Mouse (Mus musculus): ENCODE measurements around the gene Tes3-ps. TPM values are rescaled to one million over a fixed set of nuclear protein-coding genes. Genes with fewer than 3 reads are reported as not detected.
A peak's percentile ranks its signal among the peaks of the same experiment; 100 is the strongest.

Tes3-ps gene
- polyA plus RNA-seq (2016; fragmentation: Nextera tagmentation; extraction: Ambion mirVana): 0.90 and 1.00 TPM in 2 replicates

- H3K9me3 ChIP-seq: no peaks in the 10 kb centered on the region
- 82% methylated on average over 6 of the region's 6 CpGs for WGBS
- H3K36me3 ChIP-seq: no peaks in the 10 kb centered on the region
- H3K27ac ChIP-seq: no peak within 1 kb of the TSS
- H3K4me3 ChIP-seq: no peak within 1 kb of the TSS
- no peaks in the 10 kb centered on the region for H3K27me3 ChIP-seq (replicated peaks)
- H3K9ac ChIP-seq: no peak within 1 kb of the TSS
- no peak within 1 kb of the TSS for H3K4me2 ChIP-seq (replicated peaks)
- no peak for ATAC-seq (ENCODE audit: low FRiP score, low read depth)
- no peaks in the 10 kb centered on the region for H3K4me1 ChIP-seq
Observed at GRCm38 (mm10) chr13:49492376-49493368, at the start of gene Tes3-ps. TSS of gene Tes3-ps (plus strand) at chr13:49493318.

DNA sequence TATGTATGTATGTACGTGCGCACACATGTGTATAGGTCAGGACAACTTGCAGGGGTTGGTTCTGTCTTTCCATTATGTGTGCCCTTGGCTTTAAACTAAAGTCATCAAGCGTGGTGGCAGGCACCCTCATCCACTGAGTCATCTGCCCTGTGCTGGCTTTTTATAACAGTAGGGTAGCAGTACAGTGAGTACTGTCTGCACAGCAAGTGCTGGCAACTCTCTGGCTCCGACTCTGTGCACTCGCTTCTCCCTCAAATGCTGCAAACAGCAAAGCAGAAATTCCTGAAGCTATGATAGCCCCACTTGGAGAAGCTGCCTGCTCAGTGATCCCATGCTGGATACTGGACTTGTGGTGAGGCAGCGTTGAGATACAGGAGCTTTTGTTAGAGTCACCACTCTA, 48.7 kb upstream of the Tes3-ps start:
- ATAC-seq (ENCODE audit: low FRiP score, low read depth): no peak
- Histone ChIP-seq H3K4me3 (no peak overlapping the region), H3K9me3 (no peaks in the 10 kb centered on the region), H3K27me3 (replicated peaks) (no peaks in the 10 kb centered on the region), H3K9ac (no peak overlapping the region), H3K4me1 (no peaks in the 10 kb centered on the region), H3K36me3 (peaks cover 47% of the 10 kb centered on the region), H3K4me2 (replicated peaks) (no peak overlapping the region), H3K27ac (no peak overlapping the region)
- WGBS: 98% methylated on average over 6 of the region's 6 CpGs

- H3K4me3 ChIP-seq: no peak overlapping the region
- H3K4me1 ChIP-seq: no peaks in the 10 kb centered on the region
- no peak overlapping the region for H3K9ac ChIP-seq
- peaks cover 55% of the 10 kb centered on the region for H3K36me3 ChIP-seq
- WGBS: 55% methylated on average over 5 of the region's 5 CpGs
- H3K9me3 ChIP-seq: no peaks in the 10 kb centered on the region
- 0 out of 2 replicates have a peak, but pooled peaks have one; percentile 65 for ATAC-seq (ENCODE audit: low FRiP score, low read depth)
- H3K27ac ChIP-seq: no peak overlapping the region
- no peak overlapping the region for H3K4me2 ChIP-seq (replicated peaks)
- H3K27me3 ChIP-seq (replicated peaks): no peaks in the 10 kb centered on the region
Observed at GRCm38 (mm10) chr13:49449318-49449749, 43.8 kb upstream of the Tes3-ps start.

DNA sequence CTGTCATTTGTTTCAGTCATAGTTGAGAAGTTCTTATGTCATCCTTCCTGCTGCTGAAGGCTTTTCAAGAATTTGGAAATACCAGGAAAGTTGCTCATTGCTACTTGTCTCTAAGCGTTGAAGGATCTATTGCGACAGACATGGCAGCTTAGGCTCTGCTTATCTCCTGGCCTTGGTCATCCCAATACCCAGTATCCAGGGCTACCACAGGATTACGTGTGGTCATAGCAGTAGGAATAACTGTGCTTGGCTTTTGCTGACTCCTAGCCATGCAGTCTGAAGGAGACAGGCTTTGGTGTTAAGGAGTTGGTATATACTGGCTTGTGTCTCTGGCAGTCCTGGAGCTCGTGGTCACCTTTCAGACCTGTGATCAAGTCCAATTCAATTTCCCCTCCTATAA, 32.8 kb upstream of the Tes3-ps start:
- Histone ChIP-seq H3K4me3 (no peak overlapping the region), H3K9me3 (no peaks in the 10 kb centered on the region), H3K4me2 (replicated peaks) (no peak overlapping the region), H3K4me1 (no peaks in the 10 kb centered on the region), H3K27ac (no peak overlapping the region), H3K36me3 (peaks cover 48% of the 10 kb centered on the region), H3K27me3 (replicated peaks) (no peaks in the 10 kb centered on the region), H3K9ac (no peak overlapping the region)
- 92% methylated on average over 4 of the region's 4 CpGs for WGBS
- ATAC-seq (ENCODE audit: low FRiP score, low read depth): no peak

GRCm38 (mm10) chr13:49460692-49461414, 32.3 kb upstream of the Tes3-ps start:
- Histone ChIP-seq H3K4me3 (no peak overlapping the region), H3K9me3 (no peaks in the 10 kb centered on the region), H3K4me2 (replicated peaks) (no peak overlapping the region), H3K27ac (no peak overlapping the region), H3K9ac (no peak overlapping the region), H3K4me1 (no peaks in the 10 kb centered on the region), H3K27me3 (replicated peaks) (no peaks in the 10 kb centered on the region), H3K36me3 (peaks cover 50% of the 10 kb centered on the region)
- ATAC-seq (ENCODE audit: low FRiP score, low read depth): no peak
- WGBS: 76% methylated on average over 5 of the region's 5 CpGs

DNA sequence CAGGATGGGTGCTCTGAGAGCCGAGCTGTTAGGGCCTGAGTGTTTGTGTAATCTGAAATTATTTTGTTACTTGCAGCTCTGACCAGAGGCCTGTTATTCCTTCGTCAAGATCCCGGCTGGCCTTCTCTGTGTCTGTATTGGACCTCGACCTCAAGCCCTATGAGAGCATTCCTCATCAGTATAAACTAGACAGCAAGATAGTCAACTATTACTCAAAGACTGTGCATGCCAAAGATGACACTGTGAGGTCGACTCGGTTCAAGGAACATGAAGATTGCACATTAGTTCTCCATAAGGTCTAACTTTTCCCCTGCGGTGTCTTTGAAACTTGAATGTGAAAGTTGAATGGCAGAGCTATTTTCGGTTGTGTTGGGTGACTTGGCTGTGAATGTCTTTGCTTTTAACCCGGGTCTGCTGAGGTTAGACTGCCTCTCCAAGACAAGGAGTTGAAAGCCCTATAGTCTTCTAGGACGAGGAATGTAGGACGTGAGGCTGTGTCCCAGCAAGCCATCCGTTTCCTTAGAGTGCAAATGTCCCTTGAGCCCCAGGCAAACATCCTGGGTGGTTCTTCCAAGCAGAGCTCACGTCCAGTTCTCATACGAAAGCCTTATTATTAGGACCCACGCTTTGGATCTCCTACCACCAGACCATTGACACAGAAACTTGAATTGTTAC, 31.5 kb upstream of the Tes3-ps start:
- no peak overlapping the region for H3K27ac ChIP-seq
- H3K36me3 ChIP-seq: peaks cover 50% of the 10 kb centered on the region
- ATAC-seq (ENCODE audit: low FRiP score, low read depth): no peak
- no peak overlapping the region for H3K4me3 ChIP-seq
- no peak overlapping the region for H3K9ac ChIP-seq
- no peaks in the 10 kb centered on the region for H3K4me1 ChIP-seq
- no peaks in the 10 kb centered on the region for H3K27me3 ChIP-seq (replicated peaks)
- H3K9me3 ChIP-seq: no peaks in the 10 kb centered on the region
- no peak overlapping the region for H3K4me2 ChIP-seq (replicated peaks)
- 80% methylated on average over 15 of the region's 15 CpGs for WGBS

DNA sequence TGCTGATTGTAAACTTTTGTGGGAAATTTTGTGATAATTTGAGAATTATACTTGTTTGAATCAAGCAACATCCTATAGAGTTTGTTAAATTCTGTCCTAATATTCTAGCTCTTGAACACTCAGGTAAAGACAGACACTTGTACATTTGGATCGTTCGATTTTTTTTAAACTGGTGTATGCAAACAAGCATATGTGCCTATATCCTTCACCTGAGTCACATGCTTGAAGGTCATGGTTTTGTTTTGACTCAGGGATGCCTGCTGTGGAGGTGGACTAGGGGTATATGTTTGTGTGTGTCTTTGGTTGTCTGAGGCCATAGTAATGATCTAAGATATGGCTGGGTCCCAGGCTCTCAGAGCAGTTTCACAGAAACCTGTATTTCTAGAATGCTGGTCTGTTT, 30.2 kb upstream of the Tes3-ps start:
- H3K9me3 ChIP-seq: no peaks in the 10 kb centered on the region
- ATAC-seq (ENCODE audit: low FRiP score, low read depth): no peak
- H3K27me3 ChIP-seq (replicated peaks): no peaks in the 10 kb centered on the region
- WGBS: 93% methylated on average over 2 of the region's 2 CpGs
- H3K4me1 ChIP-seq: no peaks in the 10 kb centered on the region
- no peak overlapping the region for H3K9ac ChIP-seq
- peaks cover 50% of the 10 kb centered on the region for H3K36me3 ChIP-seq
- no peak overlapping the region for H3K4me2 ChIP-seq (replicated peaks)
- no peak overlapping the region for H3K4me3 ChIP-seq
- H3K27ac ChIP-seq: no peak overlapping the region

GRCm38 (mm10) chr13:49465875-49466274, 27.2 kb upstream of the Tes3-ps start:
- WGBS: 94% methylated on average over 4 of the region's 4 CpGs
- ATAC-seq (ENCODE audit: low FRiP score, low read depth): no peak
- H3K4me1 ChIP-seq: no peaks in the 10 kb centered on the region

GRCm38 (mm10) chr13:49466393-49467075, 26.6 kb upstream of the Tes3-ps start:
- H3K4me1 ChIP-seq: no peaks in the 10 kb centered on the region
- H3K4me3 ChIP-seq: no peak overlapping the region
- no peak for ATAC-seq (ENCODE audit: low FRiP score, low read depth)
- peaks cover 25% of the 10 kb centered on the region for H3K36me3 ChIP-seq
- 77% methylated on average over 11 of the region's 11 CpGs for WGBS
- no peak overlapping the region for H3K4me2 ChIP-seq (replicated peaks)
- H3K27ac ChIP-seq: no peak overlapping the region
- no peaks in the 10 kb centered on the region for H3K9me3 ChIP-seq
- no peaks in the 10 kb centered on the region for H3K27me3 ChIP-seq (replicated peaks)
- no peak overlapping the region for H3K9ac ChIP-seq

More at GRCm38 (mm10) chr13:49465875-49466274, 27.2 kb upstream of the Tes3-ps start:
- Histone ChIP-seq H3K4me2 (replicated peaks) (no peak overlapping the region), H3K36me3 (peaks cover 29% of the 10 kb centered on the region), H3K9ac (no peak overlapping the region), H3K4me3 (no peak overlapping the region), H3K27me3 (replicated peaks) (no peaks in the 10 kb centered on the region), H3K27ac (no peak overlapping the region), H3K9me3 (no peaks in the 10 kb centered on the region)

GRCm38 (mm10) chr13:49467585-49467984, 25.5 kb upstream of the Tes3-ps start:
- Histone ChIP-seq H3K9ac (no peak overlapping the region), H3K36me3 (peaks cover 16% of the 10 kb centered on the region), H3K27ac (no peak overlapping the region), H3K4me1 (no peaks in the 10 kb centered on the region), H3K4me2 (replicated peaks) (no peak overlapping the region), H3K9me3 (no peaks in the 10 kb centered on the region), H3K4me3 (no peak overlapping the region), H3K27me3 (replicated peaks) (no peaks in the 10 kb centered on the region)
- ATAC-seq (ENCODE audit: low FRiP score, low read depth): no peak
- WGBS: 75% methylated on average over 2 of the region's 2 CpGs

DNA sequence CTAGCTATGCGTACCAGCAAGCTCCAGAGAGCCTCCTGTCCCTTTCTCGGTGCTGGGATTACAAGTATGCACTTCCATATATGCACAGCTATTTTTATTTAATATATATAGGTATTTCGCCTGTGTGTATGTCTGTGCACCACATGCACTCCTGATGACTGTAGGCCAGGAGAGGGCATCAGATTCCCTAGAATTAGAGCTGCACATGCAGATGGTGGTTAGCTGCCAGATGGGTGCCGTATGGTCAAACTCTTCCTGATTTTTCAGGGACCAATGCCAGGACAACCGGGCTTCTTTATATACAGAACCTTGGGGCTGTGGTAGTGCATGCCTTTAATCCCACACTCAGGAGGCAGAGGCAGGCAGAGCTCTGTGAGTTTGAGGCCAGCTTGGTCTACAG, 24.1 kb upstream of the Tes3-ps start:
- 92% methylated on average over 5 of the region's 5 CpGs for WGBS
- ATAC-seq (ENCODE audit: low FRiP score, low read depth): no peak
- no peak overlapping the region for H3K4me2 ChIP-seq (replicated peaks)
- H3K27me3 ChIP-seq (replicated peaks): no peaks in the 10 kb centered on the region
- H3K9me3 ChIP-seq: no peaks in the 10 kb centered on the region
- H3K9ac ChIP-seq: no peak overlapping the region
- peaks cover 15% of the 10 kb centered on the region for H3K36me3 ChIP-seq
- H3K4me3 ChIP-seq: no peak overlapping the region
- no peak overlapping the region for H3K27ac ChIP-seq
- no peaks in the 10 kb centered on the region for H3K4me1 ChIP-seq

Data from neural tube, embryonic 12.5 days (tissue).